Mouse (Mus musculus): ENCODE measurements at regions not wholly inside any gene's neighbourhood (a gene's known extent, or its start where the extent isn't known, plus 50 kb on each side); places are given as distances from the start of the nearest gene placed in this dataset.

GRCm38 (mm10) chr13:44503257-44503950, 225.9 kb upstream of the Jarid2 start:
- DNase-seq (ENCODE audit: low spot score in 2 of 2) = no peak

GRCm38 (mm10) chr13:44504455-44504854, 224.8 kb upstream of the Jarid2 start:
- no peak for DNase-seq (ENCODE audit: low spot score in 2 of 2)

GRCm38 (mm10) chr13:44506975-44507374, 222.3 kb upstream of the Jarid2 start:
- no peak for DNase-seq (ENCODE audit: low spot score in 2 of 2)

- DNase-seq (ENCODE audit: low spot score in 2 of 2) = no peak
Observed at GRCm38 (mm10) chr13:44509526-44510159, 219.6 kb upstream of the Jarid2 start.

- no peak for DNase-seq (ENCODE audit: low spot score in 2 of 2)
Observed at GRCm38 (mm10) chr13:44513378-44514285, 215.6 kb upstream of the Jarid2 start.

GRCm38 (mm10) chr13:44514636-44515158, 214.6 kb upstream of the Jarid2 start:
- DNase-seq (ENCODE audit: low spot score in 2 of 2) = no peak

- DNase-seq (ENCODE audit: low spot score in 2 of 2) = no peak
Observed at GRCm38 (mm10) chr13:44516863-44517262, 212.4 kb upstream of the Jarid2 start.

- DNase-seq (ENCODE audit: low spot score in 2 of 2) = no peak
Observed at GRCm38 (mm10) chr13:44517312-44517711, 212.0 kb upstream of the Jarid2 start.

GRCm38 (mm10) chr13:44518215-44518614, 211.1 kb upstream of the Jarid2 start:
- DNase-seq (ENCODE audit: low spot score in 2 of 2) = no peak

GRCm38 (mm10) chr13:44523516-44523915, 205.8 kb upstream of the Jarid2 start:
- no peak for DNase-seq (ENCODE audit: low spot score in 2 of 2)

- no peak for DNase-seq (ENCODE audit: low spot score in 2 of 2)
Observed at GRCm38 (mm10) chr13:44530867-44531564, 198.3 kb upstream of the Jarid2 start.

GRCm38 (mm10) chr13:44532631-44533180, 196.6 kb upstream of the Jarid2 start:
- DNase-seq (ENCODE audit: low spot score in 2 of 2) = no peak

- DNase-seq (ENCODE audit: low spot score in 2 of 2) = no peak
Observed at GRCm38 (mm10) chr13:44534575-44535080, 194.6 kb upstream of the Jarid2 start.

GRCm38 (mm10) chr13:44535441-44535840, 193.8 kb upstream of the Jarid2 start:
- DNase-seq (ENCODE audit: low spot score in 2 of 2) = peak in 1 of 2 experiments; percentile 30

GRCm38 (mm10) chr13:44538238-44538637, 191.0 kb upstream of the Jarid2 start:
- DNase-seq (ENCODE audit: low spot score in 2 of 2) = no peak

GRCm38 (mm10) chr13:44540401-44540800, 188.9 kb upstream of the Jarid2 start:
- no peak for DNase-seq (ENCODE audit: low spot score in 2 of 2)

- DNase-seq (ENCODE audit: low spot score in 2 of 2) = peak in 1 of 2 experiments; percentile 5
Observed at GRCm38 (mm10) chr13:44541243-44541653, 188.0 kb upstream of the Jarid2 start.

GRCm38 (mm10) chr13:44544786-44545185, 184.5 kb upstream of the Jarid2 start:
- no peak for DNase-seq (ENCODE audit: low spot score in 2 of 2)

GRCm38 (mm10) chr13:44546289-44546688, 183.0 kb upstream of the Jarid2 start:
- no peak for DNase-seq (ENCODE audit: low spot score in 2 of 2)

GRCm38 (mm10) chr13:44548880-44549279, 180.4 kb upstream of the Jarid2 start:
- DNase-seq (ENCODE audit: low spot score in 2 of 2) = no peak

- DNase-seq (ENCODE audit: low spot score in 2 of 2) = no peak
Observed at GRCm38 (mm10) chr13:44553363-44553762, 175.9 kb upstream of the Jarid2 start.
